Mouse (Mus musculus) ES-E14 (cell line): ENCODE data around the gene Mnt. TPM values are rescaled to one million over a fixed set of nuclear protein-coding genes. Genes with fewer than 3 reads are reported as not detected.

Experiments used
- DNase-seq: peaks from one replicate; pipeline ENCODE4 v3.0.0-alpha.2; 2013; ENCODE audit warnings: low read depth, low spot score
- H3K27ac ChIP-seq: 2 replicates; pipeline ENCODE4 v1.5.1; 2012; ENCODE audit warnings: low read depth, mild to moderate bottlenecking, low read length, moderate library complexity, mixed read lengths; ENCODE audit not compliant: poor library complexity, insufficient read depth, severe bottlenecking
- H3K36me3 ChIP-seq: 2 replicates; pipeline ENCODE4 v1.6.1; 2012; ENCODE audit warnings: mild to moderate bottlenecking, low read length, moderate library complexity, mixed read lengths; ENCODE audit not compliant: control insufficient read depth, poor library complexity, insufficient read depth, severe bottlenecking
- H3K4me1 ChIP-seq, 2 experiments: fragments of 150-350 bp in 1 of 2; sonication (generic) in 1 of 2; 2 replicates each; pipeline ENCODE4 v1.6.1; 2012; ENCODE audit warnings: low read length in 2 of 2, mild to moderate bottlenecking in 1 of 2, mixed read lengths in 1 of 2; ENCODE audit not compliant: control insufficient read depth in 2 of 2, insufficient read depth in 2 of 2, poor library complexity in 1 of 2
- H3K4me3 ChIP-seq, 2 experiments: fragments of 150-350 bp in 1 of 2; sonication (generic) in 1 of 2; 2 replicates each; pipeline ENCODE4 v1.5.1; 2012; ENCODE audit warnings: low read length in 2 of 2, low read depth in 1 of 2, mild to moderate bottlenecking in 1 of 2, mixed read lengths in 1 of 2; ENCODE audit not compliant: insufficient read depth in 1 of 2, poor library complexity in 1 of 2, severe bottlenecking in 1 of 2
- H3K9ac ChIP-seq: 2 replicates; pipeline ENCODE4 v1.6.1; 2012; ENCODE audit warnings: low read depth, mild to moderate bottlenecking, low read length, mixed read lengths; ENCODE audit not compliant: poor library complexity, insufficient read depth, severe bottlenecking
- H3K9me3 ChIP-seq: fragments of 150-350 bp; sonication (generic); 2 replicates; pipeline ENCODE4 v1.6.1; 2012; ENCODE audit warnings: low read depth, mild to moderate bottlenecking, low read length; ENCODE audit not compliant: control insufficient read depth, insufficient read depth
- CHD2 ChIP-seq: IDR thresholded peaks from 2 replicates; pipeline ENCODE4 v1.6.1; 2014; ENCODE audit warnings: mild to moderate bottlenecking, low read depth, low read length, inconsistent platforms
- HCFC1 ChIP-seq: IDR thresholded peaks from 2 replicates; pipeline ENCODE4 v1.6.1; 2012; ENCODE audit warnings: low read length, inconsistent platforms, borderline replicate concordance; ENCODE audit not compliant: insufficient read depth
- MAFK ChIP-seq: IDR thresholded peaks from 2 replicates; pipeline ENCODE4 v1.6.1; 2014; ENCODE audit warnings: mild to moderate bottlenecking, low read depth, low read length, inconsistent platforms; ENCODE audit not compliant: insufficient read depth
- ZC3H11A ChIP-seq: IDR thresholded peaks from 2 replicates; pipeline ENCODE4 v1.6.1; 2012; ENCODE audit warnings: low read depth, mild to moderate bottlenecking, inconsistent platforms, low read length, borderline replicate concordance
- ZNF384 ChIP-seq: IDR thresholded peaks from 2 replicates; pipeline ENCODE4 v1.6.1; 2012; ENCODE audit warnings: low read depth, low read length, inconsistent platforms
- in situ Hi-C, 2 experiments: fragments of 600-800 bp; cut with MboI; formaldehyde crosslinking; loops; one replicate each; pipeline ENCODE4 v1.15.1; 2025; ENCODE audit warnings: low sequenced_read_pairs in 2 of 2, inconsistent platforms in 1 of 2; ENCODE audit not compliant: unreplicated experiment in 2 of 2
- total RNA-seq: library from RNA; depleted of rRNA; stranded (reverse); fragments of 300-350 nt; gene quantifications from 2 replicates; pipeline ENCODE4 v1.2.3, GENCODE M21; 2012

Mnt gene
- total RNA-seq, 1 experiment = 10.2 TPM

GRCm38 (mm10) chr11:74841366-74841765 is 10.6 kb downstream of the Mnt start:
- Histone ChIP-seq H3K9ac (no peak overlapping the region), H3K4me1 (peaks cover 12 to 43% of the 10 kb centered on the region in 2 experiments; a peak in 3 of 4 replicates), H3K27ac (no peak overlapping the region), H3K36me3 (peaks cover 19% of the 10 kb centered on the region; the same call in 1 of the 2 replicates), H3K9me3 (no peaks in the 10 kb centered on the region), H3K4me3 (no peak overlapping the region)
- TF ChIP-seq HCFC1 = no peak
- no peak for TF ChIP-seq MAFK
- TF ChIP-seq ZNF384 = no peak
- no peak for TF ChIP-seq CHD2
- no peak for TF ChIP-seq ZC3H11A
- in situ Hi-C loops = no loop called here
- no peak for DNase-seq

GRCm38 (mm10) chr11:74842045-74842444 is 11.3 kb downstream of the Mnt start:
- TF ChIP-seq ZC3H11A (no peak), CHD2 (no peak), ZNF384 (no peak), HCFC1 (no peak), MAFK (no peak)
- H3K9ac ChIP-seq = no peak overlapping the region
- in situ Hi-C loops = no loop called here

GRCm38 (mm10) chr11:74842656-74843434 is 12.1 kb downstream of the Mnt start:
- Histone ChIP-seq H3K36me3 (peaks cover 16% of the 10 kb centered on the region; the same call in 1 of the 2 replicates), H3K4me1 (peaks cover 9 to 35% of the 10 kb centered on the region in 2 experiments; a peak in 3 of 4 replicates), H3K9me3 (no peaks in the 10 kb centered on the region), H3K4me3 (no peak overlapping the region), H3K9ac (no peak overlapping the region), H3K27ac (no peak overlapping the region)
- in situ Hi-C loops = no loop called here
- no peak for TF ChIP-seq ZNF384
- TF ChIP-seq MAFK = no peak
- TF ChIP-seq HCFC1 = no peak
- no peak for TF ChIP-seq ZC3H11A
- no peak for TF ChIP-seq CHD2
- no peak for DNase-seq

More at GRCm38 (mm10) chr11:74842045-74842444, 11.3 kb downstream of the Mnt start:
- no peak overlapping the region for H3K27ac ChIP-seq
- peaks cover 16% of the 10 kb centered on the region; the same call in 1 of the 2 replicates for H3K36me3 ChIP-seq
- H3K4me3 ChIP-seq = no peak overlapping the region
- H3K4me1 ChIP-seq = peaks cover 11 to 37% of the 10 kb centered on the region in 2 experiments; a peak in 3 of 4 replicates
- no peaks in the 10 kb centered on the region for H3K9me3 ChIP-seq
- DNase-seq = no peak

- TF ChIP-seq CHD2 = no peak
- TF ChIP-seq HCFC1 = no peak
- no peak for TF ChIP-seq ZC3H11A
- no peak for TF ChIP-seq MAFK
- no peak for TF ChIP-seq ZNF384
- Histone ChIP-seq H3K9me3 (no peaks in the 10 kb centered on the region), H3K4me1 (peaks cover 9 to 35% of the 10 kb centered on the region in 2 experiments; a peak in 3 of 4 replicates), H3K36me3 (peaks cover 16% of the 10 kb centered on the region; the same call in 1 of the 2 replicates), H3K9ac (no peak overlapping the region), H3K4me3 (no peak overlapping the region), H3K27ac (no peak overlapping the region; the same call in 1 of the 2 replicates)
- in situ Hi-C loops = no loop called here
- DNase-seq = no peak
These were observed 12.7 kb downstream of the Mnt start for GRCm38 (mm10) chr11:74843435-74843714.
